Mouse (Mus musculus): Measurements from ENCODE around the gene Sema5a.

- TF ChIP-seq CTCF (IDR thresholded peaks at IDR 0.05; ENCODE audit: control insufficient read depth, insufficient read depth, insufficient read length) (no peak), USF1 (IDR thresholded peaks at IDR 0.05; ENCODE audit: low read depth) (no peak), MYOG (IDR thresholded peaks at IDR 0.05; ENCODE audit: control insufficient read depth, extremely low read depth, insufficient read length) (no peak), MYOD1 (IDR thresholded peaks at IDR 0.05; ENCODE audit: control insufficient read depth, insufficient read length, low read depth) (no peak)
Measured at GRCm38 (mm10) chr15:32624106-32624505, 379.5 kb downstream of the Sema5a start.
